Mouse (Mus musculus) right cerebral cortex, postnatal 25 days (tissue): ENCODE measurements at regions not wholly inside any gene's neighbourhood (a gene's known extent, or its start where the extent isn't known, plus 50 kb on each side); places are given as distances from the start of the nearest gene placed in this dataset.
"Not testable (repeated sequence)": the region's sequence is repeated elsewhere in the genome, so short reads cannot be mapped to it uniquely, and the experiment has no call there.

ENCODE experiments used
- DNase-seq: peaks from one replicate; pipeline ENCODE4 v3.0.0; 2022

GRCm38 (mm10) chr17:83985916-83986578 is 138.3 kb upstream of the Haao start:
- DNase-seq = no peak

- no peak for DNase-seq
These were observed 137.6 kb upstream of the Haao start for GRCm38 (mm10) chr17:83985333-83985790.

DNA sequence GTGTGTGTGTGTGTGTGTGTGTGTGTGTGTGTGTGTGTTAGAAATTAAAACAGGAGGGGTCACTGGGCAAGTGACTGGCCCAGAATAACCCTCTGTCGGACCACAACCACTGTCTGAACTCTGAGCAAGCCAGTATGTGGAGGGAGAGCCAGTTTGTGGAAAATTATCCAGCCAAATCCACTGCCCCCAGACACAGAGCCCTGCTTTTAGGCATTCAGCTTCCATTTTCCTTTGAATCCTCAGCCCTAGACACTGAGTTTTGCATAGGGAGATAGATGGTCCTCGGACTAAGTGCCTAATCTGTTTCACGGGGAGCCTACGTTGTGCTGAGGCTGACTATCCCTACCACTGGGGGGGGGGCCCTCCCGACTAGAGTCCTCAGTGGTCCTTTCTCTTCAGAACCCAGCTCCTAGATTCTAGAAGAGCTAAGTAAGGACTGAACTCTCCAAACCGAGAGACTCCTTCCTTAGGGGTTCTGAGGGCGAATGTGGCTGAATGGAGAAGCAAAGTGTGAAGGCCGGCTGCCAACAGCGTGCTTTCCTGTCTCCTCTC is 136.2 kb upstream of the Haao start:
- DNase-seq = no peak

DNA sequence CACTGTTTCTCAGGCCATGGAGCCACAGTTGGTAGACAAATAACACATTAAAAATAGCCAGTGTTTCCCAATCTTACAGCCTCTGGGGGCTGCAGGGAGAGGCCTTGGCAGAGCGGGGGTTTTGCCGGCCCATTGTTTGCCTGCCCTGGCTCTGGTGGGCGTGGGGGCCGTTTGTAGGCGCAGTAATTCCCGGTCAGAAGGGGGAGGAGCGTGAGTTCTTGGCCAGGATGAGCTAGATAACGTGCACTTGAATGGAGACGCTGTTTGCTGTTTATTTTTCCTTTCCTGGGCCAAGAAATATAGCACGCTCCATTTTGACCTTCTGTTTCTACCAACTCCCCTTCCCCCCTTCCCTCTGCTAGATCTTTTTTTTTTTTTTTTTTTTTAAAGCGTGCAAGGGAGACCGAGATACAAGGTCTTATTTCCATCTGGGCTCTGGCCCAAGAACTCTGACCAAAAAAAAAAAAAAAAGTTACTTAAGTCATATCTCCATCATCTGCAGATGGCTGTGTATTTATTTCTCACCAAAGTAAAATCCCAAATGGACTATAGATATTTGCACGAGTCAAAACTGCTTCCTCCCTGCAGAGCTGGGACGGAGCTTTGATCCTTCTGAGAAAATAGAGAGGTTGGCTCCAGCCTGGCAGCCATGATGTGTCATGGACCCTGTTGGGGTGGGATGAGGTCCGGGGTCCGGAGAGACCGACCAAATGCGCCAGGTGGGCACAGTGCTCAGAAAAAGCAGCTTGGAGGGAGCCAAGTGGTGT is 135.5 kb upstream of the Haao start:
- DNase-seq = no peak

GRCm38 (mm10) chr17:83982700-83983069 is 134.9 kb upstream of the Haao start:
- no peak for DNase-seq

DNA sequence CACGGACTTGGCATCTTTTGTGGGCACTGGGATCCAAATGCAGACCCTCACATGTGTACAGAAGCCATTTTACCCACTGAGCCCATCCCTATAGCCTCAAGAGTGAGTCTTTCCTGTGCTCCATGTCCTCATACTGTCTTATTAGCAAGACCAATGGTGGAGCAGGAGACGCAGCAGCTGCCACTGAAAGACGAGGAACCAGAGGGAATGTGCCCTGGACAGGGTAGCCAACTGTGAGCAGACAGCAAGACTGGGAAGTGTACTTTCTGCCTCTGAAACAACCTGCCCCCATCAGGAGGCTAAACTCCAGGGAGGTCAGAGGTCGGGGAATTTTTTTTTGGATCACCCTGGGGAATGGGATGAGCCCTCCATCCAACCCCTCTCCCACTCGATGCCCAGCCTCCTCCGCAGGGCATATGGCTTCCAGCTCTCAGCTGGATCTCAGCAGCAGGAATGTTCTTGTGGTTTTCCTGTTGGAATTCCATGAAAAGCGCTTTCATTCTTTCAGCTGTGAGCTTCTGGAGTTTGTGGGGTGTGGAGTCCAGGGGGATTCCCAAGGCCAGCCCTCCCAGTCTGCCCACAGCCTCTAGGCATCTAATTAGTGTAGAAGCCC is 131.2 kb upstream of the Haao start:
- no peak for DNase-seq

- DNase-seq = no peak
These were observed 130.0 kb upstream of the Haao start for GRCm38 (mm10) chr17:83977725-83978124.

GRCm38 (mm10) chr17:83975813-83976212 is 128.1 kb upstream of the Haao start:
- no peak for DNase-seq

GRCm38 (mm10) chr17:83973461-83974350 is 125.9 kb upstream of the Haao start:
- no peak for DNase-seq

GRCm38 (mm10) chr17:83972874-83973273 is 125.1 kb upstream of the Haao start:
- DNase-seq = no peak

GRCm38 (mm10) chr17:83972470-83972869 is 124.7 kb upstream of the Haao start:
- DNase-seq = no peak

DNA sequence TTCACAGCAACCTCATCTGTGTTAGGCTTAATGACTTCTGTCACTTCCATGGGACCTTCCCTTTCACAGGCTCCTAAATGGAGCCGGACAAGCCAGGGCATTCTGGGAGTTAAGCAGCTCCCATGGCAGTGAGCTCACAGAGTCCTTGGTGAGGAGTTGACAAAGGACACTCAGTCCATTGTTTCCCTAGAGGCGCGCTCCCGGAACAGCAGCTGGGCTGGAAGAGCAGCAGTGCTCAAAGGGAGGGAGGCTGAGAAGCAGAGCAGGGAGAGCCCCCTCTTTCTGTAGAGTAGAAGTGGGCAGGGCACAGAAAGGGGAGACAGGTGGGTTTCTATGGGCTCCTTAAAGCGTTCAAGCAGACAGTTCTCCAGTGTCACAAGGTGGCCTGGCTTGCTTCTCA is 124.3 kb upstream of the Haao start:
- no peak for DNase-seq

DNA sequence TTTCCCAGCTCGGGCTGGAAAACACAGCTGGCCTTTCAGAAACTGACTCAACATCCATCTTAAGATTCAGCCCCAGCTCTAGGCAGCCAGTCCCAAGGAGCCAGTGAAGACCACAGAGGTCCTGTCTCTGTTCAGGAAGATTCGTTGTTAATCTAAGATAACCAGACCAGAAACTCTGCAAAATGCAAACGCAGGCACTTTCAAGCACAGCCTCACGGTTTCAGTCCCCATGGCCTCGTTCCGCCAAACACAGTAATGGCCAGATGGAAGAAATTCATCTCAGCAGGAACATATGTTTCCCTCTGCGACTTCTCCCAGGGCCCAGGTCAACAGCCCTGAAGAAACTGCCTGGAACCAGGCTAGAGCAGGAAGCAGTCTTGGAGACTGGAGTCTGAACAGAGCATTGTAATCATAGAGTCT is 121.7 kb upstream of the Haao start:
- DNase-seq = no peak

- DNase-seq = not testable (repeated sequence)
These were observed 120.4 kb upstream of the Haao start for GRCm38 (mm10) chr17:83968124-83968523.

- DNase-seq = no peak
These were observed 119.2 kb upstream of the Haao start for GRCm38 (mm10) chr17:83967007-83967406.

DNA sequence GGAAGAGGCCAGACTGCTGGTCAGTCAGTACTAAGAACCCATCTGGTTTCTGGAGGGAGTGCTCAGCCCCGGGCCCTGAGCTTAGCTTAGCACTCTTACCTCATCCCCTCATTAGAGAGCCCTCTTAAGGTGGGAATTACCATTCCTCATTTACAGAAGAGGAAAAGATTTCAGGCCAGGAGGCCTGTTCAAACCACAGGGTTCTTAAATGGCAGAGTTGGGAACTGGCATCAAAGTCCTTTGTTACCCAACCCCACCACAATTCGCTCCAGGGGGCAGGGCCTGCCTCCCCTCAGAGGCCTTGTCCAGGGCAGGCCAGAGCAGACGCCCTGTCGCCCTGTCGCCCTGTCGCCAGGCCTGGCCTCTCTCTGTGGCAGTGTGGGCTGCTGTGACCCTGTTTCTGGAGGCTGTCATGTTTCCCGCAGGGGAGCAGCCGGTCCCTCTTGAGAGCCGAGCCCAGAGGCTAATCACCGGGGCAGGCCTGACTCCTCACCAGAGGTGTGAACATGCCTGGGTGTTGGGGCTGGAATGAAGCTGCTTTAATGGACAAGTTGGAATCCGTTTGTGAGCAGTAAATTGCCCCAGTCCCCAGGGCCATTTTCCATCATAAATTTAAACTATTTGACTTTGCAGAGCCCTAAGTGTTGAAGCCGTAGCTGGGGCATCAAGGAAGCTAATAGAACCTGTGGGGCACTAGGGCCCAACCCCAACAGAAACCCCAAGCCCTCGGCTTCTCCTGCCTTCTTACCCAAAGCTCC is 116.9 kb upstream of the Haao start:
- DNase-seq = no peak

GRCm38 (mm10) chr17:83963561-83963960 is 115.8 kb upstream of the Haao start:
- no peak for DNase-seq

- no peak for DNase-seq
These were observed 115.1 kb upstream of the Haao start for GRCm38 (mm10) chr17:83962841-83963240.

DNA sequence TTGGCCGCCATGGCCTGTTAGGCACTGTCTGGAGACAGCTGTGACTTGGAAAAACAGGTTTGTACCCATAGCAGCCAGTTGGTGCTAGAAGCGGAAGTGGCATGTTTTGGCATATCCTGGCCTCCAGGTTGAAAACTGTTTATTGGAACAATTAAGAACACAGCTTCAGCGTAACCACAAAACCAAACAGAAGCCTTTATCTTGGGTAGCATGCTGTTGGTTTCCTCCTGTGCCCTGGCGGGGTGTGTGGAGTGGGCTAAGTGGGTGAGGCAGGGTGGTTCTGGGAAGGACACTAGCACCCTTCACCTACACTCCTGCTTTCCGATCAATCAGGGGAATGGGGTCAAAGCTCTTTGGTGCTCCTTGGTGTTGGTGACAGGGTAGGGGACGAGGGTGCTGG is 114.4 kb upstream of the Haao start:
- no peak for DNase-seq

DNA sequence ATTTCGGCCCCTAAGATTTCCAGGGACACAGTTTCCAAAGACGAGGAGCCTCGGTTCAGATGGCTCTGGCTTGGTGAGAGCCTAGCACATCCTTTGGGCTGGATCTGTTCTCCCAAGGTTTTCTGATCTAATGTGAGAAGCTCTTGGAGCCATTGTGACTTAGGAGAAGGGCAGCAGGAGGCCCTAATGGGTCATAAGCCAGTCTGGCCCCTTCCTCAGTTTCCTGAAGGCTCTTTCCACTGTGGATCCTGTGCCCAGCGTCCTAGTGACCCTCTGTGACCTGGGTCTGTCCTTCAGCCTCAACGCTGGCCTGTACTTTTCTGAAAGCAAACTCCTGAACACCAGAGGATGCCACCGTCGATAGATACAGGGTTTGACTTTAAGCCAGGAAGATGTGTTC is 113.1 kb upstream of the Haao start:
- DNase-seq = no peak

DNA sequence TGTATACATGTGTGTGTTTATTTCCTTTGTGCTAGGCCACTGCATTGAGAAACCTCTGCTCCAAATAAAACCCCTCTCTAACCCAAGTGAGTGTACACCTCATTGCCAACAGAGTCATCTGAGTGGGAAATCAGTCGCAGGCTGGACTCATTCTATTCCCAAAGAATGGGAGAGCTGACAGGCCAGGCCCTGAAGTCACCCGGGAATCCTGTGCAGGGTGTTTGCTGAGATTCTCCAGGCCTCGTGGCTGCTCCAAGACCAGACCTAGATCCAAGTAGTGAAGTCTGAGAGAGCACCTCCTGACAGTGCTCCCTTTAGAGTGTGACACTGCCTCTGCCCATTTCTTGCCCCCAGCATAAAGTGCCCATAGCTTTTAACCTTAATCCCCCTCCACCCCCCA is 112.4 kb upstream of the Haao start:
- no peak for DNase-seq
